Mouse (Mus musculus) stomach, embryonic 16.5 days (tissue): ENCODE measurements around the gene Fgf11. TPM values are rescaled to one million over a fixed set of nuclear protein-coding genes. Genes with fewer than 3 reads are reported as not detected.

Experiments
- ATAC-seq: fragments of 200-750 bp; cut with Nextera tagmentation; 2 replicates; pipeline ENCODE4 v1.8.0; 2017; ENCODE audit warnings: moderate number of reproducible peaks, moderate TSS enrichment; ENCODE audit not compliant: insufficient read depth, low FRiP score
- H3K27ac ChIP-seq: fragments of 300-500 bp; sonication (generic); 2 replicates; pipeline ENCODE4 v1.5.1; 2014; ENCODE audit warnings: low read length
- H3K27me3 ChIP-seq: fragments of 300-500 bp; sonication (generic); 2 replicates; pipeline ENCODE4 v1.6.1; 2014; ENCODE audit warnings: low read length, control low read depth, mixed read lengths; ENCODE audit not compliant: control insufficient read depth, insufficient read depth
- H3K36me3 ChIP-seq: fragments of 300-500 bp; sonication (generic); 2 replicates; pipeline ENCODE4 v1.6.1; 2014; ENCODE audit warnings: low read length; ENCODE audit not compliant: control insufficient read depth, insufficient read depth
- H3K4me1 ChIP-seq: fragments of 300-500 bp; sonication (generic); 2 replicates; pipeline ENCODE4 v1.6.1; 2014; ENCODE audit warnings: low read length, control low read depth, mixed read lengths; ENCODE audit not compliant: control insufficient read depth, insufficient read depth
- H3K4me2 ChIP-seq: fragments of 300-500 bp; sonication (generic); 2 replicates; pipeline ENCODE4 v1.6.1; 2014; ENCODE audit warnings: low read depth, low read length, mixed read lengths
- H3K4me3 ChIP-seq: fragments of 300-500 bp; sonication (generic); replicated peaks from 2 replicates; pipeline ENCODE4 v1.5.1; 2014; ENCODE audit warnings: mild to moderate bottlenecking, low read length
- H3K9ac ChIP-seq: fragments of 300-500 bp; sonication (generic); 2 replicates; pipeline ENCODE4 v1.6.1; 2014; ENCODE audit warnings: low read length
- H3K9me3 ChIP-seq: fragments of 300-500 bp; sonication (generic); replicated peaks from 2 replicates; pipeline ENCODE4 v1.6.1; 2016; ENCODE audit warnings: low read length, control low read depth; ENCODE audit not compliant: control insufficient read depth
- WGBS: fragments of 180-500 bp; shearing (Covaris S2); extraction: QIAGEN DNeasy Blood & Tissue Kit; methylation state at CpG from one replicate; pipeline ENCODE4 v1.1.7; 2014; 5-methylcytosine and 5-hydroxymethylcytosine counted together
- polyA plus RNA-seq: library from polyadenylated mRNA; unstranded; fragments of >200 nt; fragmentation: Nextera tagmentation; extraction: Ambion mirVana; gene quantifications from 2 replicates; pipeline ENCODE4 v1.2.1, GENCODE M21; 2015

The Fgf11 gene
- polyA plus RNA-seq, 1 experiment from 2014 or later, result 2.5 TPM

DNA sequence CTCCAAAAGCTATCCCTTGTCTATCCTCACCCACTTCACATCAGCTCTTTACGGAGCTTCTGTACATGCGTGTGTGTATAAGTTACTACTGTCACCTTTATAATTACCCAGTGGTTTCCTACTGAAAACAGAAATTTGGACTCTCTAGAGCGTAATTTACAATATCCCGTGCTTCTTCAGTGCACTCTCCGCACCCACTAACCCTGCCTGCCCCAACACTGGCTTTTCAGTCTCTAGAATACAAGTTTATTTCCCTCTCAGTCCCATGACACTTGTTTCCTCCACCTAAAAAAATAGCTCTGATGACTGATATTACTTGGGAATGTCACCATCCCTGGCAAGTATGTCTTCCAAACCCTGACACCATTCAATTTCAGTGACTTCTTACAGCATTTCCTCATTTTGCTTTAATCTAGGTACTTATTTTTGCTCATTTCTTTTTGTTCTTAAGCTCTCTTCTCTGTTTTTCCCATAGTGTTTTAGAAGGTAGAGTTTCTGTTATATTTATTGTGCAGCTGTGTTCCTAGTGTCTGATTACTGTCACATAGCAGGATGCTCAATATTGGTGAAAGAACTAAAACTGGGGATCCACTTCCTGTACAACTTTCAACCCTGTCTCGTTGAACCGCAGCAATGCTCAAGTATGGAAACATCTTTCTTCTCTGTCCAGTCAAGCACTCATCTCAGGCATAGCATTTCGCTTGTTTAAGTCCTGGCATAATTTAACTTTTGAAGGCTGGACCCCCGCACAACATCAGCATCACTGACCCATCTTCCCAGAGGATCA, 44.2 kb downstream of the Fgf11 start:
- Histone ChIP-seq H3K4me1 (peaks cover 39% of the 10 kb centered on the region), H3K27me3 (no peaks in the 10 kb centered on the region), H3K4me3 (peak overlapping the region; percentile 77), H3K27ac (peak overlapping the region; percentile 92), H3K4me2 (peak overlapping the region; percentile 75), H3K9me3 (no peaks in the 10 kb centered on the region), H3K36me3 (no peaks in the 10 kb centered on the region), H3K9ac (peak overlapping the region; percentile 80)
- ATAC-seq, result no peak
- WGBS, result 34% methylated on average over 9 of the region's 9 CpGs

GRCm38 (mm10) chr11:69754701-69755100, 47.0 kb downstream of the Fgf11 start:
- Histone ChIP-seq H3K27ac (no peak overlapping the region), H3K27me3 (no peaks in the 10 kb centered on the region), H3K36me3 (no peaks in the 10 kb centered on the region), H3K9ac (no peak overlapping the region), H3K4me2 (no peak overlapping the region), H3K9me3 (no peaks in the 10 kb centered on the region), H3K4me1 (peaks cover 32% of the 10 kb centered on the region), H3K4me3 (no peak overlapping the region)
- no peak for ATAC-seq
- 41% methylated on average over 3 of the region's 3 CpGs for WGBS

- Histone ChIP-seq H3K9me3 (no peaks in the 10 kb centered on the region), H3K4me2 (no peak overlapping the region), H3K4me3 (no peak overlapping the region), H3K27ac (no peak overlapping the region), H3K4me1 (peaks cover 30% of the 10 kb centered on the region), H3K9ac (no peak overlapping the region), H3K27me3 (no peaks in the 10 kb centered on the region), H3K36me3 (no peaks in the 10 kb centered on the region)
- WGBS, result 84% methylated on average over 5 of the region's 5 CpGs
- no peak for ATAC-seq
Observed at GRCm38 (mm10) chr11:69754233-69754632, 47.4 kb downstream of the Fgf11 start.

DNA sequence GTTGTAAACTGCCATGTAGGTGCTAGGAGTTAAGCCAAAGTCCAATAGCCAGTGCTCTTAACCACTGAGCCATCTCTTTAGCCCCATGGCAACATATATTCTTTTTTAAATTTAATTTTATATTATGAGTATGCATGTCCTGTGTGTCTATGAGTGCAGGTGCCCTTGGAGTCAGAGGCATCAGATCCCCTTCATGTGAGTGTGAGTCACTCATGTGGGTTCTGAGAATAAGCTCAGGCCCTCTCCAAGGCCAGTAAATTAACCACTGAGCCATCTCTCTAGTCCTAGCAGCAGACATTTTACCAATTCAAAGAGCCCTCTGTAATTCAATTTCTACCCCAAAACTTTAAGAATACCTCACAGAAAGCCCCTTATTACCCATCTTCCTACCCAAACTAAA, 49.0 kb downstream of the Fgf11 start:
- Histone ChIP-seq H3K4me3 (no peak overlapping the region), H3K27me3 (no peaks in the 10 kb centered on the region), H3K9me3 (no peaks in the 10 kb centered on the region), H3K36me3 (no peaks in the 10 kb centered on the region), H3K4me1 (peaks cover 30% of the 10 kb centered on the region), H3K4me2 (no peak overlapping the region), H3K27ac (no peak overlapping the region), H3K9ac (no peak overlapping the region)
- ATAC-seq, result no peak

GRCm38 (mm10) chr11:69751635-69752034, 50.0 kb downstream of the Fgf11 start:
- ATAC-seq, result no peak

More at GRCm38 (mm10) chr11:69751635-69752034, 50.0 kb downstream of the Fgf11 start:
- H3K4me1 ChIP-seq, result peaks cover 22% of the 10 kb centered on the region
- no peak overlapping the region for H3K9ac ChIP-seq
- no peak overlapping the region for H3K4me2 ChIP-seq
- H3K9me3 ChIP-seq, result no peaks in the 10 kb centered on the region
- no peak overlapping the region for H3K27ac ChIP-seq
- 70% methylated on average over 3 of the region's 3 CpGs for WGBS
- H3K27me3 ChIP-seq, result no peaks in the 10 kb centered on the region
- no peaks in the 10 kb centered on the region; the same call in 1 of the 2 replicates for H3K36me3 ChIP-seq
- H3K4me3 ChIP-seq, result no peak overlapping the region

Other genes starting within 250 kb of the Fgf11 start
- gene Efnb3, start 241.7 kb downstream of the Fgf11 start, polyA plus RNA-seq, result 7.2 and 7.3 TPM in 2 replicates
- 19.3 and 21.6 TPM in 2 replicates for gene Wrap53, start 221.6 kb downstream of the Fgf11 start, polyA plus RNA-seq
- 118 and 120 TPM in 2 replicates for gene Trp53, start 221.5 kb downstream of the Fgf11 start, polyA plus RNA-seq
- 9.5 and 10.4 TPM in 2 replicates for gene Atp1b2, start 195.9 kb downstream of the Fgf11 start, polyA plus RNA-seq
- 1.3 and 2.2 TPM in 2 replicates for gene Shbg, start 184.0 kb downstream of the Fgf11 start, polyA plus RNA-seq
- 18.1 and 19.6 TPM in 2 replicates for gene Sat2, start 179.8 kb downstream of the Fgf11 start, polyA plus RNA-seq
- gene Fxr2, start 168.9 kb downstream of the Fgf11 start, polyA plus RNA-seq, result 20.9 and 22.1 TPM in 2 replicates
- 7.7 and 7.9 TPM in 2 replicates for gene Sox15, start 146.5 kb downstream of the Fgf11 start, polyA plus RNA-seq
- 67.7 and 68.8 TPM in 2 replicates for gene Mpdu1, start 139.2 kb downstream of the Fgf11 start, polyA plus RNA-seq
- 18.9 and 19.6 TPM in 2 replicates for gene Cd68, start 135.7 kb downstream of the Fgf11 start, polyA plus RNA-seq
- gene Eif4a1, start 129.4 kb downstream of the Fgf11 start, polyA plus RNA-seq, result 454 and 462 TPM in 2 replicates
- gene Senp3, start 119.8 kb downstream of the Fgf11 start, polyA plus RNA-seq, result 66.3 and 68.5 TPM in 2 replicates
- gene Tnfsf13, start 116.1 kb downstream of the Fgf11 start, polyA plus RNA-seq, result 0.59 and 1.0 TPM in 2 replicates
- 8.8 and 9.6 TPM in 2 replicates for gene Tnfsf12, start 106.0 kb downstream of the Fgf11 start, polyA plus RNA-seq
- 2.9 and 4.2 TPM in 2 replicates for gene Tnfsfm13, start 105.8 kb downstream of the Fgf11 start, polyA plus RNA-seq
- gene Polr2a, start 43.2 kb downstream of the Fgf11 start, polyA plus RNA-seq, result 17.7 and 20.6 TPM in 2 replicates
- gene Slc35g3, start 39.9 kb downstream of the Fgf11 start, polyA plus RNA-seq, result 0.17 TPM in 1 of 2 replicates, not detected in the other
- 3.4 TPM in 2 replicates for gene Zbtb4, start 35.9 kb downstream of the Fgf11 start, polyA plus RNA-seq
- 5.3 and 10.3 TPM in 2 replicates for gene Chrnb1, start 5.9 kb downstream of the Fgf11 start, polyA plus RNA-seq
- gene Tmem102, start 3.8 kb upstream of the Fgf11 start, polyA plus RNA-seq, result 14.2 and 15.0 TPM in 2 replicates
- gene Gm39566, start 13.4 kb upstream of the Fgf11 start, polyA plus RNA-seq, result 0.03 TPM in 1 of 2 replicates, not detected in the other
- gene Spem2, start 16.6 kb upstream of the Fgf11 start, polyA plus RNA-seq, result not detected in 2 replicates
- gene Spem1, start 20.3 kb upstream of the Fgf11 start, polyA plus RNA-seq, result not detected in 2 replicates
- 5.3 and 6.4 TPM in 2 replicates for gene Nlgn2, start 35.9 kb upstream of the Fgf11 start, polyA plus RNA-seq
- 377 and 401 TPM in 2 replicates for gene Tmem256, start 36.7 kb upstream of the Fgf11 start, polyA plus RNA-seq
- gene Plscr3, start 44.5 kb upstream of the Fgf11 start, polyA plus RNA-seq, result 85.1 and 98.5 TPM in 2 replicates
- 15.3 and 19.1 TPM in 2 replicates for gene Tnk1, start 56.9 kb upstream of the Fgf11 start, polyA plus RNA-seq
- not detected in 2 replicates for gene Tmem95, start 76.2 kb upstream of the Fgf11 start, polyA plus RNA-seq
- gene Kctd11, start 79.5 kb upstream of the Fgf11 start, polyA plus RNA-seq, result 15.1 and 24.7 TPM in 2 replicates
- gene Acap1, start 93.7 kb upstream of the Fgf11 start, polyA plus RNA-seq, result 4.0 and 5.1 TPM in 2 replicates
- gene 2810408A11Rik, start 99.1 kb upstream of the Fgf11 start, polyA plus RNA-seq, result 4.9 TPM in 2 replicates
- 7.5 TPM in 2 replicates for gene Neurl4, start 99.2 kb upstream of the Fgf11 start, polyA plus RNA-seq
- 61.6 and 63.4 TPM in 2 replicates for gene Gps2, start 112.0 kb upstream of the Fgf11 start, polyA plus RNA-seq
- 1,516 and 1,535 TPM in 2 replicates for gene Eif5a, start 120.1 kb upstream of the Fgf11 start, polyA plus RNA-seq
- 2.9 and 3.8 TPM in 2 replicates for gene Ybx2, start 133.9 kb upstream of the Fgf11 start, polyA plus RNA-seq
- 38.3 and 39.1 TPM in 2 replicates for gene Slc2a4, start 146.3 kb upstream of the Fgf11 start, polyA plus RNA-seq
- 397 and 438 TPM in 2 replicates for gene Cldn7, start 162.9 kb upstream of the Fgf11 start, polyA plus RNA-seq
- gene Ctdnep1, start 179.3 kb upstream of the Fgf11 start, polyA plus RNA-seq, result 17.5 and 17.7 TPM in 2 replicates
- 102 and 103 TPM in 2 replicates for gene Elp5, start 180.7 kb upstream of the Fgf11 start, polyA plus RNA-seq
- 485 and 494 TPM in 2 replicates for gene Gabarap, start 189.3 kb upstream of the Fgf11 start, polyA plus RNA-seq
- gene Phf23, start 193.9 kb upstream of the Fgf11 start, polyA plus RNA-seq, result 44.3 and 47.9 TPM in 2 replicates
- 17.7 and 22.3 TPM in 2 replicates for gene Dvl2, start 198.7 kb upstream of the Fgf11 start, polyA plus RNA-seq
- gene Acadvl, start 213.6 kb upstream of the Fgf11 start, polyA plus RNA-seq, result 115 and 119 TPM in 2 replicates
- 8.4 and 9.0 TPM in 2 replicates for gene Dlg4, start 215.1 kb upstream of the Fgf11 start, polyA plus RNA-seq